Mouse (Mus musculus) thymus, postnatal 25 days (tissue): Measurements from ENCODE around the gene Pex5l.

Experiments used
- DNase-seq: peaks from one replicate; pipeline ENCODE4 v3.0.0; 2022

Pex5l gene

GRCm38 (mm10) chr3:33142901-33143461 lies at the start of gene Pex5l:
Gene Pex5l (minus strand): TSS chr3:33143247.
- no peak for DNase-seq

DNA sequence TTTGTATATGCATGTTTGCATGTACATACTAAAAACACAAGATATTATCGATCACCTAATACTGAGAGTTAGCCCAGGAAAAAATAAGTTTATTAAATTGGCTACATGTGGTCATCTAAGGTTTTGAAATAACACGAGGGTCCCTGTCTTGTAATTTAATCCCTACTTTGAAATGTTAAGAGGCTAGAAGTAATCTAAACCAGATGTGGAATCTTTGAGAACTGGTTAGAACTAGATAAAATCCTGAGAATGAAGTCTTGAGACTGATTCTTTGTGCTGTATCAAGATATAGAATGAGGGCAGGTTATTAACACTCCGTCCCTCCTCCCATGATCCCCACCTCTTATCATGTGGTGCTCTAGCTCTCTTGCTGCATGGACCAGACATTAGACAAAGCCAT lies 22.1 kb upstream of the Pex5l start:
- DNase-seq = no peak

DNA sequence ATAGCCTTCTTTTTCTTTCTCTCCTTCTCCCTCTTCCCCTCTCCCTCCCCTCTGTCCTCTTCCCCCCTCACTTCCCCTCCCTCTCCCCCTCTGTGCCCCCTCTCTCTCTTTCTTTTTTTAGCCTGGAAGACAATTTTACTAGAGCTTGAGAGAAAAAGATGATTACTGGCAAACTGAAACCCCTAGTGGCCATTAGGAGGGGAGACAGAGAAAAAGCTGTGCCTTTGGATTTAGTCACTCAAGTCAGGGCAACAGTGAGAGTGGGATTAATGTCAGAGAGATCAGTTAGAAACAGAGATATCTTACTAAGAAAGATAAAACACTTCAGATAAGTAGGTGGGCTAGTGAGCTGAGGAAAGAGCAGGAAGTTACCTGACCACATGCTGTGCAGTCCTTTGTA lies 20.8 kb upstream of the Pex5l start:
- DNase-seq = no peak

DNA sequence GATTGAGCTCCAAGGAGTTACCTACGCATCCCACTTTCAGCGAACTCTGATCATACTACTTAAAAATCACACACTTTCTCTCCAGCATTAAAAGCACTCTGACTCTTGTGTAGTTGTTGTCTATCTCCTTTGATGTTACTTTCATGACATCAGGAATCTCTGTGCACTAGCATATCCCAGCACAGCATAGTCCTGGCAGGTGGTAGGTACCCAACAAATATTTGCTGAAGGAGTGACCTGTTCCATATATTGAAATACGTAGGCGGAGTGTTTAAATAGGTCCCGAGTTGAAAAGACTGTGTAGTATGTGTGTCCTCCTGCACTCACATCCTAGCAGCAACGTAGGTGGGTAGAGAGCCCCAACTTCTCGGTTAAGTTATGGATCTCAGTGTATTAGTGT lies 545 bp upstream of the Pex5l start:
- no peak for DNase-seq

DNA sequence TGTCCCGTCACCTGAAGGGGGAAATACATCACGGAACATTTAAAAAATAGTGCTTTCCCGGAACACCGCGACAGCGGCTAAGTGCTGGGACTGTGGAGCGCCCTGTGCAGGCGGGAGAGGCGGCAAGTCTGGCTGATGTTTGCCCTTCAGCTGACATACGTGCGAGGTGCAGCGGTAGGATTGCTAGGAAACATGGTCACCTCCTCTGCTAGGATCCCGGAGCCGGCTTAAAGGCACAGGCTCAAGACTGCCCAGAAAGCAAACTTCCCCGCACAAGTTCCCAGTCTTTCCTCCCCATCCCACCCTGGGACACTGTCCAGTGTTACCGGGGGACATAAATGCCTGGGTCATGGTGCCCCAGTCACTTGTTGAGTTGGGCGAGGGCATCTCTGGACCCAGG lies 649 bp downstream of the Pex5l start:
- no peak for DNase-seq

- DNase-seq = no peak
Observed at GRCm38 (mm10) chr3:33129944-33130343, 13.1 kb downstream of the Pex5l start.

- no peak for DNase-seq
Observed at GRCm38 (mm10) chr3:33124796-33125195, 18.3 kb downstream of the Pex5l start.

GRCm38 (mm10) chr3:33105785-33106184 lies 37.3 kb downstream of the Pex5l start:
- no peak for DNase-seq

DNA sequence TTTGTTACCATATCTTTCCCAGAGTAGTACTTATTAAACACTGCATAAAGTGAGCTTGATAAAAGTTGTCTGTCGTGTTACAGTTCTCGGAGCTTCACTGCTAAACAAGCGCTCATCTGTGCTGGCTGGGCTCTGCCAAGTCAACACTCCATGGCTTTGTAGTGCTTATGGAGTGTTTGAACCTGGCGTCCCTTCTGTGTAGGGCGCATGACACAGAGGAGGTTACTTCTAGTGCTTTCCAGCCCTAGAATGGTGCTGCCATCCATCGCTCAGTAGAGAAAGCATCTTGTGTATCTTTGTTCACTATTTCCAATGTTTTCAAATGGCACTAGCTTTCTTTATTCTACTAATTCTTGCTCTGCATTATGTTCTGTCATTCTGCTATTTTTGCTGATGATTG lies 39.5 kb downstream of the Pex5l start:
- no peak for DNase-seq

DNA sequence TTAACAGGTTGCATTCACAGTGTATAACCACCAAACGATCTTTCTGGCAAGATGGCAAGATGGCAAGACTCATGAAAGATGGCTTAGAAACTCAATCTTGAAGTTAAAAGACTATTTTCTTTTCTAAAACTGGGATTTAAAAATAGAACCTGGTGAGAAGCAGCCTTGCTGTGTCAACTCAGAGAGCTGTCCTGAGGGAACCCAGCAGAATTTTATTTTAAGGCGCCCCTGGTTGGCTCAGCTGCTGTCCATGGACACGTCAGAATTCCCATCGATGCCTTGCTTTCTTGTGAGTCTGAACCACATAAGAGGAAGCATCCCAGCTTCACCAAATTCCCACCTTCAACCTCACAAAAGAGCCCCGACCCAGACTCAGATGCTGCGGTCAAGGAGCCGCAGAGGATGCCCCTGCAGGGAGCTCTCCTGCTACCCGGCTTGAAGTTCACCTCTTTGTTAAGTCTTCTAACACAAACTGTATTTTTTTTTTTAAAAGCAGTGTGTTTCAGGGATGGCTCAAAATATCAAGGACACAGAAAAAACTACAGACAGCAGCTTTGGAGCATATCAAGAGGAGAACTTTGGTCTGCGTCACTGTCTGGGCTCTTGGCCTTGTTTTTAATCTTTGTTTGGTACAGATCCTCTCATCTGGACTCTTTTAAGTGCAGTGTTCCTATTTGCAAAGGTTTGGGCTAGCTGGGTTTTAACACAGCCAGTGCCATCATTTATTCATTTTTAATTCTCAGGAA lies 44.3 kb downstream of the Pex5l start:
- no peak for DNase-seq

- DNase-seq = no peak
Observed at GRCm38 (mm10) chr3:33093646-33094045, 49.4 kb downstream of the Pex5l start.

GRCm38 (mm10) chr3:33090001-33090400 lies 53.0 kb downstream of the Pex5l start:
- no peak for DNase-seq

DNA sequence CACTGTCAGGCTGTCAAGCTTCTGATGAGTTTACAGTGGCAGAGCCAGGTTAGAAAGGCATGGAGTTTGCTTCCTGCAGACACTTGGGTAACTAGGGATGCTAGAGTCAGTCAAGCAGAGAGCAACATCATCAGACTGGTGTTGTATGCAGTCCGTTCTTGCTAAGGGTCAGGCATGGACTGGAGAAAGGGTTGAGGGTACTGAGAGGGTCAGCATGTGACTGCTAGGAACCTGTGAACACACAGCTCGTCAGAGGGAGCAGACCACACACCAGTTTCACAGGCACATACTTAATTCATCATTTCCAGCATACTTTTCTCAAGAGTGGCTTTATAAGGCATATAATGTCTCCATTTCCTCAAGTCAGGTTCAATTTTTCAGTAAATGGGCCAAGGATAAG lies 53.6 kb downstream of the Pex5l start:
- no peak for DNase-seq

DNA sequence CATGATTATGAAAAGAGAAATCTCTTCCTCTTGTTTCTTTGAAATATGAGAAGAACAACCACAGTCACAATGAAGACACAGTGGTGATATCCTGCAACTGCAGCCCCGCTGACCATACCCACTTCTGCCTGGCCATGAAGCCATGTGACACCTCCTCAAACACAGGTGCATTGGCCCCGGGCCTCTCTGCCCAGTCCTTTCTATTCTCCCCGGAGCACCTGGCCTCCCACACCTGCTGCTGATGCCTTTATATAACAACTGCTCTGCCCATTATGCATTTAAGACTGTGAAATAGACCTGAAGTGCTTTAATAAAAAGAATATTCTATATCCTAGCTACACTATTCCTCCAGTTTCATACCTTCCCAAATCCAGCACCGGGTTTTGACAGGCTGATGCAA lies 54.8 kb downstream of the Pex5l start:
- DNase-seq = no peak

GRCm38 (mm10) chr3:33082806-33083338 lies 60.2 kb downstream of the Pex5l start:
- DNase-seq = no peak

- no peak for DNase-seq
Observed at GRCm38 (mm10) chr3:33081793-33082192, 61.3 kb downstream of the Pex5l start.

- DNase-seq = no peak
Observed at GRCm38 (mm10) chr3:33079658-33080057, 63.4 kb downstream of the Pex5l start.

DNA sequence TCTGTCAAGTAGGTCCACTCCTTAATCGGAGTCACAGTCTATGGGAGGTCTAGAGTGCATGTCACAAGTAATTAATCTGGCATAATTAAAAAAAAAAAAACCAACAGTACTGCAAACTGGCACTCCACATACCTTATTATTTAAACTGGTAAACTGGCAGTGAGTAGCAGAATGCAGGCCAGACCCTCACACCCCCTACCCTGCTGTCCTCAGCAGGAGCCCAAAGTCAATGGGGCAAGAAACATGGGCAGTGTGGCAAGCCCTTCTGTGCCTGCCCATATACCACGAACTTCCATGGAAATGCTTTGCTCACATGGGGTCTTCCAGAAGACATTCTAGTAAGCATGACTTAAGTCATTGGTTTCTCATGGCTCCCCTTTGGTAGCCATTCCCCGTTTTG lies 63.9 kb downstream of the Pex5l start:
- DNase-seq = no peak

- no peak for DNase-seq
Observed at GRCm38 (mm10) chr3:33075696-33076095, 67.4 kb downstream of the Pex5l start.

DNA sequence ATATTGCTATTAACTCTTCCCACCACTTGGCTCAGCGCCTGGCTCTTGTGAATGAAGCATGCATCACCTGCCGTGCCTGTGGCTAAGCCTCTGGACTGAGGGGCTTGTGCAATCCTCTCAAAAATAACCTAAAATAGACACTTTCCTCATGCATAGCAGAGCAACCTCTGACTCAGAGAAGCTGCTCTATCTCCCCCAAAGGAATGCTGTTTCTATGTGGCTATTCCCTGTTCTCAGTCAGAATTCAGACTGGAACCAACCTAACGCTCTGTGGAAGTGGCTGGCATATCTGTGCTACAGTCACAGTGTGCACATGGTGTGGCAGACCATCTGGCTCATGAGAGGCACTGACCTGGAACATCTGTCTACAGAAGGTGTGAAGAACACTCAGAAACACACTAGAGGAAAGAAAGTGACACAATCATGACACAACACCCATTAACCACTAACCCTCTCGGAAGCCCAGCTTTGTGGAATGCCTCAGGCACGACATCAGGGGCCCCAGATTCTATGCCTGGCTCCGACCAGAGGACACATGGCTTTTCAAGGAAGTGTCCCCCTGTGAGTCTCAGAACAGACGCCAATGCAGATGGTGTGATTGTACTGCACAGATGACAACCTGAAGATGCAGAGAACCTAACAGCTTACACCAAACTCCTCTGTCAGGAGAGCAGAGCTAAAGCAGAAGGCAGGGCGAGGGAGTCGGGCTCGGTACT lies 68.6 kb downstream of the Pex5l start:
- DNase-seq = no peak

DNA sequence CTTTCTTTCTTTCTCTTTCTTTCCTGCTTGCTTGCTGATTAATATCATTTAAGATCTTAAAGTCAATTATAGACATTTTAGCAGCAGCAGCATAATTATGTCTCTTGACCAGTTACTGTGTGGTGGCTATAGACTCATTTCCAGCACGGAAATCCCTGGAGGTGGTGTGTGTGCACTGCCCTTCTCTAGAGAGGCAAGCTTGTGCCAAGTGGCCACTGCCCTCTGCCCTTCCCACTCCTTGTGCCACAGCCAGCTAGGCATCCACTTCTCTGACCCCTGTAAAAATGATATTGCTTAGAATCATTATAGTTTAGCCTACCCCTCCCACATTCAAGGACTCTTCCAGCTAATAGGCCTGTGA lies 69.2 kb downstream of the Pex5l start:
- DNase-seq = no peak

DNA sequence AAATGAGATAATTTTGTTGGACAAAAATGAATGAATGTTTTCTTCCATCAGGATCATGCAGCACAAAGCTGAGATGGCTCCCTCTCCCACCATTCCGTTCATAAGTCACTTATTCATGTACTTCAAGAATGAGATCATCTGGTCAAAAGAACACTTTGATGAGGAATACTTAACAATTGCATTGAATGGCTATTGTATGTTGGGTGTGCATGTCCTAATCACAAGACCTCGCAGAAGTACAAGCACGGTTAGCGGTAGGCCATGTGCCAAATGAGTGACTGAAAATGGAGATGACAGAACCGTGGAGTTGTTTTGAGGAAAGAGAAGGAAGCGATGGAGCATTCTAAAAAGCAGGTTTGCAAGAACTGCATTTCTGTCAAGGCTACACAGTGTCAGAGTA lies 72.3 kb downstream of the Pex5l start:
- no peak for DNase-seq

- no peak for DNase-seq
Observed at GRCm38 (mm10) chr3:33068146-33068545, 74.9 kb downstream of the Pex5l start.

DNA sequence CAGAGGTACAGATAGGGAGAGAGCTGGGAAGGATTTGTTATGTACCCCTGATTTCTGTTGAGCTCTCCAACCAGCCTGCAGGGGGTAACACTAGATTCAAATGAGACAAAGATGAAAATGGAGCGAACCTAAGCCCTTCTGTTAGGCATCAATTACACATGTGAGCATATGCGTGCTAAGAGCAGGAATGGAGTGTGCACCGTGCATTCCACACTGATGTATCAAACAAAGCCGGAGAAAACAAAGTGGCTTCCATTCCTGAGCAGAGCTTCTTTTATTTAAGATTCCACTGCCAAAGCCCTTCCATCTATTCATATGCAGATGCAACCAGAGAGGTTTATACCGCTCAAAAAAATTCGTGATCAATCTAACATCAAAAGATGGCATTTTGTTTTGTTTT lies 79.5 kb downstream of the Pex5l start:
- DNase-seq = no peak
